Mouse (Mus musculus): Measurements from ENCODE around the gene Sdccag8.

- TF ChIP-seq POLR2A (IDR thresholded peaks at IDR 0.05; ENCODE audit: insufficient read depth, low read length), result no peak
- no peak for TF ChIP-seq CTCF (IDR thresholded peaks at IDR 0.05; ENCODE audit: low read depth, low read length)
Measured at GRCm38 (mm10) chr1:177039093-177039674, 224.7 kb downstream of the Sdccag8 start.

Data from ES-Bruce4 (cell line).